Mouse (Mus musculus) myocyte (in vitro differentiated cells): ENCODE results near the gene Rhod. TPM values are rescaled to one million over a fixed set of nuclear protein-coding genes. Genes with fewer than 3 reads are reported as not detected.
A peak's percentile ranks its signal among the peaks of the same experiment; 100 is the strongest.
"Not testable (repeated sequence)": the region's sequence is repeated elsewhere in the genome, so short reads cannot be mapped to it uniquely, and the experiment has no call there.

Source experiments
- H3K27me3 ChIP-seq: one replicate; pipeline ENCODE4 v1.6.1; 2011; ENCODE audit not compliant: control insufficient read depth, insufficient read depth, insufficient read length
- H3K36me3 ChIP-seq: one replicate; pipeline ENCODE4 v1.6.1; 2011; ENCODE audit not compliant: control insufficient read depth, insufficient read depth
- H3K4me2 ChIP-seq: one replicate; pipeline ENCODE4 v1.6.1; 2011; ENCODE audit warnings: low read depth, control low read depth
- H3K4me3 ChIP-seq: one replicate; pipeline ENCODE4 v1.5.1; 2011; ENCODE audit warnings: mild to moderate bottlenecking, control low read depth, moderate library complexity
- H3K79me2 ChIP-seq: one replicate; pipeline ENCODE4 v1.6.1; 2011; ENCODE audit not compliant: control insufficient read depth, insufficient read depth
- H3ac ChIP-seq: one replicate; pipeline ENCODE4 v1.6.1; 2011; ENCODE audit not compliant: control insufficient read depth, insufficient read length
- CEBPB ChIP-seq: IDR thresholded peaks from 2 replicates; pipeline ENCODE4 v1.6.1; 2011; ENCODE audit warnings: mild to moderate bottlenecking, moderate library complexity; ENCODE audit not compliant: poor library complexity, insufficient read depth, severe bottlenecking
- E2F4 ChIP-seq: IDR thresholded peaks from one replicate; pipeline ENCODE4 v1.6.1; 2011; ENCODE audit warnings: mild to moderate bottlenecking, control low read depth, moderate library complexity; ENCODE audit not compliant: insufficient read depth
- MAX ChIP-seq: IDR thresholded peaks from one replicate; pipeline ENCODE4 v1.6.1; 2011; ENCODE audit warnings: low read depth, mild to moderate bottlenecking, control low read depth
- MYOD1 ChIP-seq, 3 experiments: IDR thresholded peaks; one replicate each; pipeline ENCODE4 v1.6.1; 2011; ENCODE audit warnings: control low read depth in 2 of 3, low read depth in 2 of 3, mild to moderate bottlenecking in 2 of 3, moderate library complexity in 1 of 3; ENCODE audit not compliant: insufficient read length in 2 of 3, control insufficient read depth in 1 of 3
- MYOG ChIP-seq, 3 experiments: IDR thresholded peaks; one replicate each; pipeline ENCODE4 v1.6.1; 2011; ENCODE audit warnings: control low read depth in 2 of 3, low read depth in 2 of 3, mild to moderate bottlenecking in 2 of 3; ENCODE audit not compliant: insufficient read length in 2 of 3, control insufficient read depth in 1 of 3, insufficient read depth in 1 of 3
- POLR2A ChIP-seq: IDR thresholded peaks from one replicate; pipeline ENCODE4 v1.6.1; 2011; ENCODE audit warnings: low read depth, mild to moderate bottlenecking, control low read depth, moderate library complexity; ENCODE audit not compliant: insufficient read length
- POLR2AphosphoS2 ChIP-seq: IDR thresholded peaks from one replicate; pipeline ENCODE4 v1.6.1; 2011; ENCODE audit warnings: low read depth, control low read depth; ENCODE audit not compliant: insufficient read length
- REST ChIP-seq: IDR thresholded peaks from one replicate; pipeline ENCODE4 v1.6.1; 2011; ENCODE audit warnings: mild to moderate bottlenecking, control low read depth, moderate library complexity; ENCODE audit not compliant: insufficient read depth, insufficient read length
- SRF ChIP-seq: IDR thresholded peaks from one replicate; pipeline ENCODE4 v1.6.1; 2011; ENCODE audit warnings: low read depth; ENCODE audit not compliant: control insufficient read depth, insufficient read length
- TCF12 ChIP-seq: IDR thresholded peaks from one replicate; pipeline ENCODE4 v1.6.1; 2011; ENCODE audit warnings: mild to moderate bottlenecking, control low read depth; ENCODE audit not compliant: poor library complexity, insufficient read depth, severe bottlenecking
- TCF3 ChIP-seq: IDR thresholded peaks from one replicate; pipeline ENCODE4 v1.6.1; 2011; ENCODE audit warnings: low read depth, control low read depth; ENCODE audit not compliant: insufficient read length
- USF1 ChIP-seq: IDR thresholded peaks from one replicate; pipeline ENCODE4 v1.6.1; 2011; ENCODE audit warnings: low read depth, mild to moderate bottlenecking, control low read depth, moderate library complexity
- polyA plus RNA-seq: library from polyadenylated mRNA; unstranded; fragments of >200 nt; fragmentation: generic; extraction: Trizol; gene quantifications from one replicate; pipeline ENCODE4 v1.2.1, GENCODE M21; 2012; ENCODE audit warnings: missing spikeins

Rhod gene
- polyA plus RNA-seq, 1 experiment, result 51.1 TPM

DNA sequence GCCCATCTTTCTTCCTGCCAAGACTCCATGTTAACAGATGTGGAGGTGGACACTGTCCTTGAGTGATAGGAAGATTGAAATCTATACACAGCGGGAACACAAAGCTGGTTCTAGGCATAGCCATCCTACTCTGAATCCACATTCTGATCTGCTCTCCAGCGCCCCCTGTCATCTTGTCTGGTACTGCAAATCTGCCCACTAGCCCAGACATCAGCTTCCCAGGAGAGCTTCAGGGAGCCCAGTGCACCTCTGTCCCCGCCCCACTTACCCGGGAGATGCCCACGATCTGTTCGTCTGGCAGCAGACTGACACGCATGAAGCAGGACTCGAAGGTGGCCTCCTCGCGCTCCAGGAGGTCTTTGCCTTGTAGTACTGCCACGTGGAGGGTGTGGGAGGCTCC lies 17.0 kb upstream of the Rhod start:
- Histone ChIP-seq H3ac (no peak overlapping the region), H3K4me3 (no peak overlapping the region), H3K4me2 (peak overlapping the region; percentile 70), H3K27me3 (no peaks in the 10 kb centered on the region), H3K36me3 (no peaks in the 10 kb centered on the region), H3K79me2 (no peaks in the 10 kb centered on the region)
- TF ChIP-seq MYOD1 (IDR thresholded peaks at IDR 0.05; ENCODE audit: control insufficient read depth in 1 of 3, insufficient read length in 2 of 3, low read depth in 2 of 3), result no peak
- no peak for TF ChIP-seq USF1
- TF ChIP-seq TCF3, result no peak
- no peak for TF ChIP-seq TCF12
- TF ChIP-seq E2F4, result no peak
- TF ChIP-seq MAX, result no peak
- TF ChIP-seq POLR2AphosphoS2, result no peak
- no peak for TF ChIP-seq SRF
- no peak for TF ChIP-seq REST
- TF ChIP-seq CEBPB, result no peak
- no peak for TF ChIP-seq POLR2A
- TF ChIP-seq MYOG (IDR thresholded peaks at IDR 0.05; ENCODE audit: control insufficient read depth in 1 of 3, insufficient read depth in 1 of 3, insufficient read length in 2 of 3, low read depth in 2 of 3), result no peak

DNA sequence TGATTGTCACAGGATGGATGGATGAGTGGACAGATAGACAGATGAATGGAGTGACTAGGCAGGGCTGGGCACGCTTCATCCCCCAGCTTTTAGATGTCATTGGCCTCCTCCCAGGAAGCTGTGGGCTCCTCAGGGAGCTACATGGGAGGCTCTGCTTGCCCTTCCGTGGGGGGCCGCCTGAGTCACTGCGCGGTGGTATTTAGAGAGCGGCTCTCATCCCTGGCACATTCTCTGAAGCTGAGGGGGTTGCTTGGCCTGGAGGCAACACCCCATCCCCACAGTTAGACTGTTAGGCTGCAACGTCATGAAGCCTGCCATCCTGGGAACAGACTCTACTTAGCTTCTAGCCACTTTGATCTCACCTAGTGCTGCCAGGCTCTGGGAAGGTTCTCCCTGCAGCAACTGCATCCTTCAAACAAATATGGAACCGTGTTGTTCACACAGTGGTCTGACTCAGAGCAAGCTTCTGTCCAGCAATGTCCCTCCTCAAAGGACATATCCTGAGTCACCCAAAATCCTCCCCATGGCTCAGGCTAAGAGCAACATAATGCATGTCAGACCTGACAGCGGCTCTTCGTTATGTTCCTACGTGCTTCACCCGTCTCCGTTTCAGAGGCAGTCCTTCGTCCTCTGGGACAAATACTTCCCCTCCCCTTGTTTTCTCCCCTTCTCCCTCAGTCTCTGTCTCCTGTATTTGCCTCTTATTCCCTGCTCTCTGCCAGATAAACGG lies 16.0 kb upstream of the Rhod start:
- H3K4me2 ChIP-seq, result peak overlapping the region; percentile 70
- H3K4me3 ChIP-seq, result no peak overlapping the region
- H3ac ChIP-seq, result no peak overlapping the region
- TF ChIP-seq POLR2A, result no peak
- no peaks in the 10 kb centered on the region for H3K27me3 ChIP-seq
- no peaks in the 10 kb centered on the region for H3K79me2 ChIP-seq
- H3K36me3 ChIP-seq, result no peaks in the 10 kb centered on the region

DNA sequence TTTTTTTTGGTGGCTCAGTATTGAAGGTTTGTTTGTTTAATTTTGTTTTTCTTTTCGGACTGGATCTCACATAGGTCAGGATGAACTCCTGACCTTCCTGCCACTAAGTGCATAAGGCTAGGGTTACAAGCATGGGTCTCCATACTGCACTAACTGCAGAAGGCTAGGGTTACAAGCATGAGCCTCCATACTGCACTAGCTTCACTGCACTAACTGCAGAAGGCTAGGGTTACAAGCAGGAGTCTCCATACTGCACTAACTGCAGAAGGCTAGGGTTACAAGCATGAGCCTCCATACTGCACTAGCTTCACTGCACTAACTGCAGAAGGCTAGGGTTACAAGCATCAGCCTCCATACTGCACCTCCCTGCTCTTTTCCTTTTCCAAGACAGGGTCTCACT lies 14.8 kb upstream of the Rhod start:
- H3K36me3 ChIP-seq, H3K4me2 ChIP-seq, H3K79me2 ChIP-seq, H3ac ChIP-seq, H3K27me3 ChIP-seq, H3K4me3 ChIP-seq: not testable (repeated sequence)

DNA sequence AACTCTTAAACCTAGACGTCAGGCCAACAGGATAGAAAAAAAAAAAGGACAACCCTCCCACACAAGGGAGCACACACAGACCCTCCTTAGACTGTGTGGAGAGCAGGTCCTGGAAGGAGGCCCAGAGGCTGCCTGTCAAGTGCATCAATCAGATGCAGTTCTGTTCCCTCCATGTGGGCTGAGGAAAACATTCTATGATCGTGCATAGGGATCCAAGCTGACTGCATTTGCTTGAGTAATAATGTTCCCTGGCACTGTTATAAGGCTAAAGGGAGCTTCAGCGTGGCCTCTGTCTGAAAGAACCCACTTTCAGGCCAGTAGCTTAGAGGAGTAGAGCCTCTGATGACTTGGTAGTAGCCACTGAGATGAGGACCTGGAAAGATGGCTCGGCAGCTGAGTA lies 13.3 kb upstream of the Rhod start:
- H3K27me3 ChIP-seq, result no peaks in the 10 kb centered on the region
- H3K79me2 ChIP-seq, result no peaks in the 10 kb centered on the region
- no peak overlapping the region for H3K4me3 ChIP-seq
- TF ChIP-seq USF1, result no peak
- no peak for TF ChIP-seq SRF
- TF ChIP-seq POLR2A, result no peak
- no peak for TF ChIP-seq POLR2AphosphoS2
- TF ChIP-seq MYOD1 (IDR thresholded peaks at IDR 0.05; ENCODE audit: control insufficient read depth in 1 of 3, insufficient read length in 2 of 3, low read depth in 2 of 3), result no peak
- TF ChIP-seq REST, result no peak
- TF ChIP-seq MAX, result no peak
- no peak for TF ChIP-seq TCF3
- no peak for TF ChIP-seq CEBPB
- no peak for TF ChIP-seq E2F4
- TF ChIP-seq MYOG (IDR thresholded peaks at IDR 0.05; ENCODE audit: control insufficient read depth in 1 of 3, insufficient read depth in 1 of 3, insufficient read length in 2 of 3, low read depth in 2 of 3), result no peak
- TF ChIP-seq TCF12, result no peak
- no peak overlapping the region for H3ac ChIP-seq
- H3K4me2 ChIP-seq, result no peak overlapping the region
- peaks cover 3% of the 10 kb centered on the region for H3K36me3 ChIP-seq

DNA sequence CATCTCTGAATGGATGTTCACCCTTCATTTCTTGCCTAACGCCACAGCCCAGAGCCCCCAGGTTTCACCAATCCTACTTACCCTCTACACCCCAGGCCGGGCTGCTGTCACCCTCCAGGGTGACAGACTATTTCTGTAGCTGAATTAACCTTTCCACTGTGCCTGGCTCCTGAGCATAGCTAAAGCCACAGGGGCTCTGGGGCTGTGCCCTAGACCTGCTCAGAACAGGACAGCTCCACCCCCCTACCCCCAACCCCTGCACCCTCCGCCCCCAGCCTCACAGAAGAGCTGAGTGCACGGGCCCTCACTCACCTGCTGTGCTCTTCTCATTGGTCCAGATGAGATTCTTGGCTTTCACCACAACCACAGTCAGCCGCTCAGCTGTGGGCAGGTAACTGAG lies 12.7 kb upstream of the Rhod start:
- TF ChIP-seq MAX (no peak), USF1 (no peak), TCF3 (no peak), POLR2A (no peak), MYOD1 (IDR thresholded peaks at IDR 0.05; ENCODE audit: control insufficient read depth in 1 of 3, insufficient read length in 2 of 3, low read depth in 2 of 3) (no peak), POLR2AphosphoS2 (no peak)
- Histone ChIP-seq H3K79me2 (no peaks in the 10 kb centered on the region), H3K36me3 (peaks cover 6% of the 10 kb centered on the region), H3K27me3 (no peaks in the 10 kb centered on the region), H3ac (no peak overlapping the region), H3K4me2 (no peak overlapping the region), H3K4me3 (no peak overlapping the region)

DNA sequence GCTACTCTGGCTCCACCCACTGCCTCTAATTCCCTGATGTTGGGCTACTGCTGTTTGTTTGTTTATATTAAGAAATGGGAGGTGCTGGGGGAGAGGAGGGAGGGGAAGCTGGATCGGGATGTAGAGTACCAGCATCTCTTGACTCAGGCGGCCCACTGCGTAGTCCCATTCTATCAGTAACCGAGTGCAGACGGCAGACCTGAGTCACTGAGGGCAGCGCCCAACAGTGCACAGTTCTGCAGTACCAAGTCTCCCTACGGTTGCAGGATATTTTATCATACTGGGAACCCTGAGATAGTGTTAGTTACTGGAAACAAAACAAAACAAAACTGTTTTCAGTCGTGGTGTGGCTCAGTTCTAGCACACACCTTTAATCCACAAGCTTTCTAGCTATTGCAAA lies 11.9 kb upstream of the Rhod start:
- Histone ChIP-seq H3K36me3 (peaks cover 8% of the 10 kb centered on the region), H3K27me3 (no peaks in the 10 kb centered on the region), H3K79me2 (no peaks in the 10 kb centered on the region), H3K4me3 (no peak overlapping the region), H3K4me2 (no peak overlapping the region), H3ac (no peak overlapping the region)
- TF ChIP-seq TCF12 (no peak), SRF (no peak), POLR2AphosphoS2 (no peak), USF1 (no peak), MAX (no peak), E2F4 (no peak), MYOG (IDR thresholded peaks at IDR 0.05; ENCODE audit: control insufficient read depth in 1 of 3, insufficient read depth in 1 of 3, insufficient read length in 2 of 3, low read depth in 2 of 3) (no peak)
